Mouse (Mus musculus): ENCODE results near the gene Hesx1.
"Not testable (repeated sequence)": the region's sequence is repeated elsewhere in the genome, so short reads cannot be mapped to it uniquely, and the experiment has no call there.

Hesx1 gene

GRCm38 (mm10) chr14:26994211-26994741, at the start of gene Hesx1:
TSS of gene Hesx1 (plus strand) at chr14:26994416.
- peak; percentile 82 for DNase-seq (ENCODE audit: low spot score)

GRCm38 (mm10) chr14:26956139-26956538, 38.1 kb upstream of the Hesx1 start:
- not testable (repeated sequence) for DNase-seq (ENCODE audit: low spot score)

GRCm38 (mm10) chr14:26960518-26960917, 33.7 kb upstream of the Hesx1 start:
- DNase-seq (ENCODE audit: low spot score): no peak

GRCm38 (mm10) chr14:26969164-26969563, 25.1 kb upstream of the Hesx1 start:
- DNase-seq (ENCODE audit: low spot score): no peak

GRCm38 (mm10) chr14:26969856-26970407, 24.3 kb upstream of the Hesx1 start:
- peak; percentile 68 for DNase-seq (ENCODE audit: low spot score)

- peak; percentile 87 for DNase-seq (ENCODE audit: low spot score)
These were observed 23.7 kb upstream of the Hesx1 start for GRCm38 (mm10) chr14:26970439-26970932.

GRCm38 (mm10) chr14:26971106-26971789, 23.0 kb upstream of the Hesx1 start, which contains the start of gene Appl1:
TSS of gene Appl1 (minus strand) at chr14:26971232.
- DNase-seq (ENCODE audit: low spot score): no peak

- no peak for DNase-seq (ENCODE audit: low spot score)
These were observed 21.1 kb upstream of the Hesx1 start for GRCm38 (mm10) chr14:26973089-26973488.

GRCm38 (mm10) chr14:26975490-26975889, 18.7 kb upstream of the Hesx1 start:
- DNase-seq (ENCODE audit: low spot score): no peak

- no peak for DNase-seq (ENCODE audit: low spot score)
These were observed 18.0 kb upstream of the Hesx1 start for GRCm38 (mm10) chr14:26976212-26976611.

- DNase-seq (ENCODE audit: low spot score): no peak
These were observed 16.7 kb upstream of the Hesx1 start for GRCm38 (mm10) chr14:26977500-26977899.

- no peak for DNase-seq (ENCODE audit: low spot score)
These were observed 14.4 kb upstream of the Hesx1 start for GRCm38 (mm10) chr14:26979808-26980207.

GRCm38 (mm10) chr14:26981021-26981420, 13.2 kb upstream of the Hesx1 start:
- no peak for DNase-seq (ENCODE audit: low spot score)

GRCm38 (mm10) chr14:26981494-26982149, 12.6 kb upstream of the Hesx1 start:
- no peak for DNase-seq (ENCODE audit: low spot score)

GRCm38 (mm10) chr14:26982150-26982530, 12.1 kb upstream of the Hesx1 start:
- DNase-seq (ENCODE audit: low spot score): no peak

- DNase-seq (ENCODE audit: low spot score): peak; percentile 29
These were observed 5.5 kb upstream of the Hesx1 start for GRCm38 (mm10) chr14:26988694-26989093.

- no peak for DNase-seq (ENCODE audit: low spot score)
These were observed 2.6 kb upstream of the Hesx1 start for GRCm38 (mm10) chr14:26991622-26992021.

GRCm38 (mm10) chr14:26993427-26993826, 789 bp upstream of the Hesx1 start:
- DNase-seq (ENCODE audit: low spot score): no peak

- no peak for DNase-seq (ENCODE audit: low spot score)
These were observed 2.0 kb downstream of the Hesx1 start for GRCm38 (mm10) chr14:26996257-26996656.

- DNase-seq (ENCODE audit: low spot score): no peak
These were observed 6.2 kb downstream of the Hesx1 start for GRCm38 (mm10) chr14:27000386-27000785.

- DNase-seq (ENCODE audit: low spot score): no peak
These were observed 10.7 kb downstream of the Hesx1 start for GRCm38 (mm10) chr14:27004906-27005305.

- DNase-seq (ENCODE audit: low spot score): no peak
These were observed 11.7 kb downstream of the Hesx1 start for GRCm38 (mm10) chr14:27005937-27006336.

GRCm38 (mm10) chr14:27011561-27011960, 17.3 kb downstream of the Hesx1 start:
- DNase-seq (ENCODE audit: low spot score): no peak
